Mouse (Mus musculus) neural tube, embryonic 10.5 days (tissue): ENCODE measurements around the gene Bysl.
"Not testable (repeated sequence)": the region's sequence is repeated elsewhere in the genome, so short reads cannot be mapped to it uniquely, and the experiment has no call there.

Experiments used
- DNase-seq: peaks from one replicate; pipeline ENCODE4 v3.0.0-alpha.2; 2017; ENCODE audit warnings: low spot score; ENCODE audit errors: extremely low spot score

Bysl gene

DNA sequence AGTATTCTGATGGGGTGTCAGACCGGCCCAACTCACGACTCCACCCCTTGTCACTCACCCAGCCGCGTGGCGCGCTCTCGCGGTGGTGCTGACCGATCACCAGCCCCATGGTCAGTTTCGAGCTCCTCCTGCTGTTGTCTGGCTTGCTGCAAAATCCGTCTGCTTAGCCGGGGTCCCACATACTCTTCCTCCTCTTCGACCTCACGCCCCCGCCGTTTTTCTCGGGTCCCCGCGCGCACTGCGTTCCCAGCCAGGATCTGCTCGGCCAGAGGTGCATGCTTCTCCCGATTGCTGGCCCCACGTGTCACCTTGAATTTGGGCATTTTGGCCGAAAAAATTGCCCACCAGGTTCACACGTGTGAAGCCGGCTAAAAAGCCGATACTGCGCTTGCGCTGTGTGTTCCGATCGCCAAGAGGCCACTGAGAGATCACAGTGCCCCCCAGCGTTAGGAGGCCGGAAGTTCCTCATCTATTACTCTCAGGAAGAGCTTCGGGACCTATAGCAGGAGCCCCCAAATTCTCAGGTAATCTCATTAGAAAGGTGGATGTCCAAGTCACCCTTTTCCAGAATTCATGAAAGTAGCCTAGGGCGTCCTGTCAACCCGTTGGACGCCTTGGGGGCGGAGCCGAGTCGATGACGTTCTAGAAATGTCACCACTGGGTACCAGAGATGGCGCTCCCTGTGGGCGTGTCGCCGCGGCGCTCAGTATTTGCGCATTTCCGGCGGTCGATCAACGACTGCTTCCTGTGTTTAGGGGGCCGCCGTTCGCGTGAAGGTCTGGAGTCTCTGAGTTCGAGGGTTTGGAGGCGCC, at the start of gene Bysl, which contains the start of the genes Med20 and Gm20517:
Gene Bysl (minus strand): TSS at position 644 of the 812 bp plus-strand sequence.
Gene Med20 (plus strand): TSS at position 734 of the 812 bp plus-strand sequence.
Gene Gm20517 (plus strand): TSS at position 741 of the 812 bp plus-strand sequence.
- peak; percentile 99 for DNase-seq

DNA sequence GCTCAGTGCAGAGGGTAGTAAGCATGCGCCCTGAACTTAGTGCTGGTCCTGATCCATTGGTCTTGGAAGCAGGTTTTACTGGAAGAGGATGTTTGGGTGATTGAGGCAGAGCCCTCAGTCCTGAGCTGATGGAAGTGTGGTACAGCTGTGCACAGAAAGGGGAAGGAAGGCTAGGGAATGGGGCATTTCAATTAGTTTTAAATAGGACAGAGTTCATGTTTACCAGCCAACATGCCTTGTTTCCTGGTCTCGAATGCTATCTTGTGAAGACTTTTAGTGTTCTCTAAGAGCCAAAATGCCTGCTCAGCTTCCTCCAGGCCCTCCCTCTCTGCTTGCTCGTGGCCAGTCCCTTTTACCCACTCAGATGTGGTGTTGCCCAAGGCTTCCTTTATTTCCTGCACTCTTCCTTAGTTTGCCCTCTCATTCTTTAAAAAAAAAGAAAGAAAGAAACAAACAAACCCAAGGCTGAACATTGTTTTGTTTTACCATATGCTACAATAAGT, 47.5 kb upstream of the Bysl start:
- no peak for DNase-seq

DNA sequence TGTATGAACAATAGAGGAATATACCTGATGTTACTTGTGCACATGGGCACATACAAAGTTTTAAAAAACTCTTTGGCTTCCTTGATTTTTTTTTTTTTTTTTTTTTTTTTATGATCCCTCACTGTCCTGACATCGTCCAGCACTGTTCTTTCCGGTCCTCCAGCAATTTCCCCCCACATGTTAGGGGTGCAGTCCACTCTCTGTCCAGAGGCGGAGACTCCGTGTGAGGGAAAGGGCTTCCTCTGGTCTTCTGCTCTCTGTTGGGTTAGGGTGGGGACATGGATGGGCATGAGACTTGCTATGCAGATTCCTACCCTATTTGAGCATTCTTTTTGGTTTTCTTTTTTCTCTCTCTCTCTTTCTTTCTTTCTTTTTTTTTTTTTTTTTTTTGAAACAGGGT, 46.6 kb upstream of the Bysl start:
- no peak for DNase-seq

DNA sequence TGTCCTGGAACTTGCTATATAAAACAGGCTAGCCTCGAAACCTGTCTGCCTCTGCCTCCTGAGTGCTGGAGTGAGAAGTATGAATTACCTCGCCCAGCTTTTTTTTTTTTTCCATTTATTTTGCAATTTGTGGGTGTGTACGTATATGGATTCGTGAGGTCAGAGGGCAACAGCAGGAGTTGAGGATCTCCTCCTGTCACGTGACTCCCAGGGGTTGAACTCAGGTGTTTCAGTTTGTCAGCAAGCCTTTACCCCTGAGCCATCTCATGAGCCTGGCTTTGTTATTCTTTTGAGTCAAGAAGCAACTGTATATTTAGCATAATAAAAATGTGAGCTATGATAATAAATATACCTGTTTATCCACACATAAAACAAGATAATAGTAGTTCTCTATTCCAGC, 44.4 kb upstream of the Bysl start:
- no peak for DNase-seq

DNA sequence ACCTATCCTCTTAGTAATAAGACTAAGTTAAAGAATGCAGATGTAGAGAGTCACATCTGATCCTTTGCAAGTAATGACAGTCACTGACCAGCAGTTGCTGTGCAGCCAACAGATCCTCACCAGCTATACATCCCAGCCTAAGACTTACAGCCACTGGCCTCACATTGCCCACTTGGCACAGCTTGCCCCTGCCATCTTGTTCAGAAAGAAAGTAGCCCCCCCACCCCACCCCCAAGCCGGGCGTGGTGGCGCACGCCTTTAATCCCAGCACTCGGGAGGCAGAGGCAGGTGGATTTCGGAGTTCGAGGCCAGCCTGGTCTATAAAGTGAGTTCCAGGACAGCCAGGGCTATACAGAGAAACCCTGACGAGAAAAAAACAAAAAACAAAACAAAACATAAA, 43.1 kb upstream of the Bysl start:
- not testable (repeated sequence) for DNase-seq

DNA sequence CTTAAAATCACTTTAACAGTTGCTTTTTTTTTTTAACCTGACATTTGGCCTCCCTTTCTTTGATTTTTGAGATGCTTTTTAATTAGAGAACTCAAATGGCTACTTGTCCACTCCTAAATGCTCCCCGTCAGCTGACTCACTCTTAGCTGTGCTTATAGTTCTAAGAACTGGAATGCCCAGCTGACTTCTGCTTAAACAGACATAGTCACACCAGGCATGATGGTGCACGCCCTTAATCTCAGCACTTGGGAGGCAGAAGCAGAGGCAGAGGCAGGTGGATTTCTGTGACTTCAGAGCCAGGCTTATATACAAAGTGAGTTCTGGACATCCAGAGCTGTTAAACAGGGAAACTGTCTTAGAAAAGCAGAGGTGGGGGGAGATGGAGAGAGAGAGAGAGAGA, 40.7 kb upstream of the Bysl start:
- DNase-seq, result no peak

DNA sequence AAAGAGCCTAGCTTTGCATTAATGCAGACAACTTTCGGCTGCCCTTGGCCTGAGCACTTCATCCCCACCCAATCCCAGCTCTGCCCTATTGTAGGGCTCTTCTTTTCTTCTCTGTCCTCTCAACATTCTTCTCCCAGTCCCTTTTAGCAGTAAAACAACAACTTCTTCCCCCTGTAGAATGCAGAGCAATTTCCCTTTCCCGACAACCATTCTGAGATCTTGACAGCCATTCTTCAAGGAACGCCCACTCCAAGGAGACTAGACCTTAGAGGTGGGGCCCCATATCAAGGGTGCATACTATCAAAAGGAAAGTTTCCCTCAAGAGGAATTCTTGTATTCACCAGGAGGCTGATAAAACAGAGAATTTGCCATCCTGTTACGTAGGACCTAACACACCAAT, 37.7 kb upstream of the Bysl start:
- no peak for DNase-seq

DNA sequence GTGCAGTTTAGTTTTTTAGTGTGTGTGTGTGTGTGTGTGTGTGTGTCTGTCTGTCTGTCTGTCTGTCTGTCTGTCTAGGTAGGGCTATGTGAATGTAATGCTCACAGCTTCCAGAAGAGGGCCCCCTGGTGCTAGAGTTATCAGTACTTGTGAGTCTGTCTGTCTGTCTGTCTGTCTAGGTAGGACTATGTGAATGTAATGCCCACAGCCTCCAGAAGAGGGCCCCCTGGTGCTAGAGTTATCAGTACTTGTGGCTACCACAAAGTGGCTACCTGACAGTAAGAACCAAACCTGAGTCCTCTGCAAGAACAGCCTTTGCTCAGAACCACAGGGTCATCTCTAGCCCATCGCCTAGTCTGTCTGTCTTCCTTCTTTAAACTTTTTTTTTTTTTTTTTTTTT, 35.4 kb upstream of the Bysl start:
- peak; percentile 74 for DNase-seq

DNA sequence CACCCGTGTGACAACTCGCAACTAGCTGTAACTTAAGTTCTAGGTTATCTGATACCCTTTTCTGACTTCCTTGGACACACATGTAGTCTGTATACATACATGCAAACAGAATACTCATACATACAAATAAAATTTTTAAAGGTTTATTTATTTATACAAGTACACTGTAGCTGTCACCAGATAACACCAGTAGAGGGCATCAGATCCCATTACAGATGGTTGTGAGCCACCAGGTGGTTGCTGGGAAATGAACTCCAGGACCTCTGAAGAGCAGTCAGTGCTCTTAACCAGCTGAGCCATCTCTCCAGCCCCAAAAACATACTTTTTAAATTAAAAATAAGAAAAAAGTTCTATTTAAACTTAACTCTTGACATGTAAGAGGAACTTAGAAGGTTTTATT, 31.7 kb upstream of the Bysl start:
- DNase-seq, result no peak

DNA sequence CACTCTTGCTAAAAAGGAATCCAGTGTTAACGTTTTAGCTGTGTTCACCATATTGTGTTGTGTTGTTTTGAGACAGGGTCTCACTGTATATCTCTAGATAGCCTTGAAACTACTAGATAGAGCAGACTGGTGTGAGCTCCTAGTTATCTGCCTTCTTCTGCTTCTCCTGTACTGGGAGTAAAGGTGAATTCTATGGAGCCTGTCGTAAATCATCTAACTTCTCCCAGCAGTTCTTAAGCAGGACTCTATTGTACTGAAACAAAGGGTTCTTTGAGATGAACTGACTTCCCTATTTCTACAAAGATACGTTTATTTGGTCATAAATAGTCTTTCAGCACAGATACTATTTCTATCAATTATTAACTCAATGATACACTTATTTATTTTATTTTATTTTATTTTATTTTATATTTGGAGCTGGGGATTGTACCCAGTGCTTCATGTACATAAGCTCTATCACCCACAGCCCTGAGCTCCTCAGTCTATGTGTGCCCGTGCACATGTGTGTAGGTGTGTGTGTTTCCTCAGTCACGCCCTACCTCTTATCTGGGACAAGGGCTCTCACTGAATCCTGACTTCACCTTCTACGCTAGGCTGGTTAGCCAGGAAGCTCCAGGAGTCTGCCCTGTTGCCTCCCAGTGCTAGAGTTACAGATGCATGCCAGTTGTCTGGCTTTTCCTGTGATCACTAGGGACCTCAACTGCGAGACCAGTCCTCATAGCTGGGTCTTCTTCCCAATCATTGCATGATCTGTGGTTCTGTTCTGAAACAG, 22.9 kb upstream of the Bysl start:
- DNase-seq, result no peak

DNA sequence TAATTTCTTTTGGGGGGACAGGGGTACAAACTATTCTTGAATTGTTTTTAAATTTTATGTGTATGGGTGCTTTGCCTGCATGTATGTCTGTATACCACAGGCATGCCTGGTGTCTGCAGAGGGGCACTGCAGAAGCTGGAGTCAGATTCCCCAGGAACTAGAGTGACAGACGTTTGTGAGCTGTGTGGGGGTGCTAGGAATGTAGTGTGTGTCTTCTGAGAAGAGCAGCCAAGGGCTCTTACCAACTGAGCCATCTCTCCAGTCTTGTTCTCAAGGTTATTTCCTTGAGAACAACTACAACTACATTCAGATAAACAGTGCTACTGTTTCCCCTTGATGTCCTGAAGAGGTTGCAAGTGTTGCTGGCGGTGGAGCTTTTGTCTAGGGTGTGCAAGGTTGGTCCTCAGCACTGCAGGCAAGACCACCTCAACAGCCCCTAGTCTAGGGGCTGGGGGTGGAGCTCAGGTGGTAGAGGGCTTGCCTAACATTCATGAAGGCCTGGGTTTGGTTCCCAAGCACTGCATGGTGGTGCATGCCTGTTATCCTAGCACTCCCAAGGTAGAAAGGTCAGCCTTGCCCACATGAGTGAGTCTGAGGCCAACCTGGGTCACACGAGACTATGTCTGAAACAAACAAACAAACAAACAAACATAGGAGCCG, 21.0 kb upstream of the Bysl start:
- no peak for DNase-seq

DNA sequence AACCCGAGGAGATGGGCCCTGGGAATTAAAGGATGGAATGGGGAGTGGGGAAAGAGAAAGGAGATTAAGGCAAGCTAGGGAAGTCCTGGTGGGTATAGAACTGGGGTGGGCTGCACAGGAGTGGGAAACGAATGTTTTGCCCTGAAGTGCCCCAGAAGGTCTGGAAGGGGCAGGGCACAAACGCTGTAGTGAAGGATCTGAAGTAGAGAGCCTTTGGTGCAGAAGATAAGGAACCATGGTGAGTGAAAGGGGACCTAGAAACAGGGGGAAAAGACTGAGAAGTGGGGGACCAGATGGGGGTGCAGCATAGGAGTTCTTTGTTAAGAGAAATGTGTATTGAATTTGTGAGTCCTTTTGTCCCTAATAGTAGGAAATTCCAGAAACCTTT, 19.4 kb upstream of the Bysl start, which contains the start of gene Usp49:
Gene Usp49 (plus strand): TSS at position 13 of the 388 bp plus-strand sequence.
- DNase-seq, result no peak

DNA sequence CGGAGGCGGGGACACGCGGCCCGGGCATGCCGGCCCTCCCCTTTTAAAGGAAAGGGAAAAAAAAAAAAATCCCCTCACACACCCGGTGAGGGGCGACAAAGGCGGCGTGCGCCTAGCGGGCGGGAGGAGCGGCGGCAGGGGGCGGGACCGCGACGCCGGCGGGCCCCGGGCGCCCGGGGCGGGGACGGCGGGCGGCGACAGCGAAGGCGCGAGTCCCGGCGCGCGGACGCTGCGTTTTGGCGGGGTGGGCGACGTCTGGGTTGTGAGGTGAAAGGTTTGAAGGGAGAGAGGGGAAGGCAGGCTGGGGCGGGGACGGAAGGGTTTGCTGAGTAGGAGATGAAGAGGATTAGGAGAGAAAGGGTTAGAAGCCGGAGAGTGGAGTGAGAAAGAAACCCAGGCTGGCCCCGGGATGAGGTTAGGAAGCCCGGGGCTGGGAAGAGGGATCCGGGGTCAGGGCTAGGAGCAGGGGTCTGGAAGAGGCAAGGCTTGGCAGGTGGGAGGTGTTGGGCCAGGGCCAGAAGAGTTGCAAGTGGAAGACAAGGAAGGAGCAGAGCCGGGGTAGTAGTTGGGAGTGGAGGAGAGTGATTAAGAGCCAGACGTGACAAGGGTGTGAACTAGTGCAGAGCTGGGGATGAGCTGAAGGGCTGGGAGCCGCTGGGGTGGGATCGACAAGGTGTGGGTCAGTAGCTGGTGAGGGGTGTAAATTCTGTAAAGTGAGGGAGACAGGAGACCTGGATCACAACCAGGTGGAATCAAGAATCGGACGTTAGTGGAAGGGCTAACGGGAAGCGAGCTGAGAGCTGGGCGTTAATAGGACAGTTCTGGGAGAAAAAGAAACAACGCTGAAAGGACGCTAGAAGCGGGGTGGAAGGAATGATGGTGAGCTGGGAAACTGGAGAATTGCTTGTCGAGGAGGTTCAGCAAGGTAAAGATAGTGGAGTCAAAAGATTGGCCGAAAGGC, 18.7 kb upstream of the Bysl start:
- peak; percentile 74 for DNase-seq

DNA sequence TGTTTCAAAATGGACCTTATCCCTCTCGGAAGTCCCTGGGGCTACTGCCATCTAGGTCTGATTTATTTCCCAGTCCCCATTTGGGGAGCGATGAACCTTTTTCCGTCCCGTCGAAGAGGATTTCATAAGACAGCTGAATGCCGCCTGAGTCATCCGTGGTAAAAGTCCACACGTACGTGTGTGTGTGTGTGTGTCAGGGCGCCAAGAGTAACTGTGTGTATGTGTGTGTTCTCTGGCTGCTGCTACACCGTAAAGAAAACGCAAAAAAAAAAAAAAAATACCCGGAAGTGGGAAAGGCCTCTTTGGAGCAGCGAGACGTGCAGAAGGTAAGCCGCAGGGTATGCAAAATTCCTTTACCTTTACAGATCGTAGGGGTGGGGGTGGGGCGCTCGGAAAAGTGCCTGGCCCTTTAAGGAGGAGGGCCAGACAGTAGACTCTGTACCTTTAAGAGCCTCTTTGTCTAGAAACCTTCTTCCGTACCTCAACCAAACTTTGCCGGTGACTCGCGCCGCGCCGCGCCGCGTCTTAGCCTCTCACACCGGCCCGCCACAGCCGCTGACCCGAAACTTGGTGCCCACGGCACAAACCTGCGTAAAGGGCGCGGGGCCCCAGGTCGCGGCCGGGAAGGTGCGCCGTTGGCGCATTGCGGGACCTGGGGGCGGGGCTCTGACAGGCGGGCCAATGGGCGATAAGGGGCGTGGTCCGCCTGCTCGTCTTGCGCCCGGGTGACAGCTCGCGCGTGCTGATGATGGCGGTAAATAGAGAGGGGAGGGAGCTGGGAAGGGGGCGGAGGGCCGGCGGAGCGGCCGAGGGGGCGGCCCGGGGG, 17.8 kb upstream of the Bysl start:
- peak; percentile 96 for DNase-seq

DNA sequence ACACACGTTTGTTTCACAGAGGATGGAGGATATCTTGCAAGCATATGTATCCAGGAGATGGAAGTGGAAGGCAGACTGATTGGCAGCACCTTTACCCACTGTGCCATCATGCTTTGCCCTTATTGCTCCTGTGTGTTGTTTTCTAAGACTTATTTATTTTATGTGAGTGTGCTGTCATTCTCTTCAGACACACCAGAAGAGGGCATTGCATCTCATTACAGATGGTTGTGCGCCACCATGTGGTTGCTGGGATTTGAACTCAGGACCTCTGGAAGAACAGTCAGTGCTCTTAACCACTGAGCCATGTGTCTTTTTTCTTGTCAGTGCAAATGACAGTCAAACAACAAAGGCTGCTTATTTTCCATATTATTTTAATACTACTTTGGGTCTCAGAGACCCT, 16.5 kb upstream of the Bysl start:
- DNase-seq, result no peak

DNA sequence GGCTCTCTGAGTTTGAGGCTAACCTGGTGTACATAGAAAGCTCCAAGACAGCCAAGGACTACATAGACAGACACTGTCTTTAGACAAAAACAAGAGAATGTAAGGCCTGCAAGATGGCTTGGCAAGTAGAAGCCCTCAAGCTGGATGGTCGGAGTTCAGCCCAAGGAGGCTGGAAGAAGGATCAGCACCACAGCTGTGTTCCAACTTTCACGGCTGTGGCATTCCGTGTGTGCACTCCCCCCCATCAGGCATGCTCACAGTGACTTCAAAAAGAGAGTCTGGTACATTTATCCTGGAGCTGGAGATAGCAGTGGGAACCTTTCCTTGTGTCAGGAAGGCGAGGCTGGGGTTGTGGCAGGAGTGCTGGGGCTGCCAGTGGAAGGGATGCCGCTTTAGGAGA, 14.7 kb upstream of the Bysl start:
- no peak for DNase-seq

DNA sequence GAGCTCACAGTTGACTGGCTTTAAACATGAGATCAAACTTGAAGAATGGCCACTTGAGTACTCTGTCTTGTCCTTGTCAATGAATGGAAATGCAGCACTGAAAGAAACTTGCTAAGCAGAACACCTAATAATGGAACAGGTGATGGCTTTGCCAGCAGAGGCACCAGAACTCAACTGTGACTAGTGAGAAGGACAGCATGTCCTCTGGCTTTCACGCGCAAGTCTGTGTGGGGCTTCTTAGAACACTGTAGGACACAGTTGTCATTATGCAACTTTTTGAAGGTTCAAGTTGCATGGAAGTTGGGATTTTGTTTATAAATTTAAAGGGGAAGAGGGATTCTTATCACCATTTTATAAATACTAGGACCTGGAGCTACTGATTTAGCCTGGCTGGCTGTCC, 13.8 kb upstream of the Bysl start:
- DNase-seq, result no peak

DNA sequence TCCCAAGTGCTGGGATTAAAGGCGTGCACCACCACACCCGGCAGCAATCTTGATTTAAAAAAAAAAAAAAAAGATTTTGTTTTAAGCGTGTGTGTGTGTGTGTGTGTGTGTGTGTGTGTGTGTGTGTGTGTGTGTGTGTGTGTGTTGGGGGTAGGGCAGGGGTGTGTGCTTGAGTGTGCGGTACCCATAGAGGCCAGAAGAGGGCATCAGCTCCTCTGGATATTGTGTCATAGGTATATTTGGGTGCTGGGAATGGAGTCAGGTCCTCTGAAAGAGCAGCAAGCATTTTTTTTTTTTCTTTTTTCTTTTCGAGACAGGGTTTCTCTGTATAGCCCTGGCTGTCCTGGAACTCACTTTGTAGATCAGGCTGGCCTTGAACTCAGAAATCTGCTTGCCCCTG, 13.3 kb upstream of the Bysl start:
- not testable (repeated sequence) for DNase-seq

DNA sequence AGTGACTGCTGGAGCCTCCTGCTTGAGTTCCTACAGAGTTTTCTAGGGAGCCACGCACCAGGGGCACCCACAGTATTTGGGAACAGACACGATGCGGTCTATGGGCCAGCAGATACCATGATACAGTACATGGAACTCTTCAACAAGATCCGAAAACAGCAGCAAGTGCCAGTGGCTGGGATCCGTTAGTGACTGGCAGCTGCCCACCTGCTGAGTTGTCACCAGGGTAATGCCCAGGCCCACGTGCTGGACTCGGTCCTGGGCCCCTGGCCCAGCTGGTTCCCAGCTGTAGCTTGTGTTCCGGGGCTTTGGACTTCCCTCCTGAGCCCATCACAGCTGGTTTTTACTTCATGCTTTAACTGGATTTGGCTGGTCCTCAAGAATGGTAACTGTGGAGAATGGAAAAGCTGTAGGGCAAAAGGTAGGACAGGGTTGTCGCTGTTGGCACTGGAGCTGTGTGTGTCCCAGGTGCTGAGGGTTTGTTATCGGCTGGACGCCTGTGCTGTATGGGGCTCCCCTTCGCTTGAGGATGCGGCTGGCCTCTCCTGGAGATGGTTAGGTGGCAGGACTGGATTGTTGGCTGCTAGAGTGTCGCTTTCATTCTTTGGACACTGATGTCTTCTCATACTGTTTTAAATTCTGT, 11.7 kb upstream of the Bysl start:
- no peak for DNase-seq
